Mouse (Mus musculus) midbrain, embryonic 14.5 days (tissue): ENCODE data around the gene Cend1. TPM values are rescaled to one million over a fixed set of nuclear protein-coding genes. Genes with fewer than 3 reads are reported as not detected.

Experiments used
- ATAC-seq: fragments of 200-750 bp; cut with Nextera tagmentation; 2 replicates; pipeline ENCODE4 v1.8.0; 2017; ENCODE audit warnings: moderate number of reproducible peaks, moderate library complexity; ENCODE audit not compliant: low FRiP score, low TSS enrichment
- DNase-seq: peaks from one replicate; pipeline ENCODE4 v3.0.0-alpha.2; 2015
- H3K27ac ChIP-seq: fragments of 300-500 bp; sonication (generic); replicated peaks from 2 replicates; pipeline ENCODE4 v1.5.1; 2014; ENCODE audit warnings: mild to moderate bottlenecking, low read depth, low read length, moderate library complexity
- H3K27me3 ChIP-seq: fragments of 300-500 bp; sonication (generic); 2 replicates; pipeline ENCODE4 v1.6.1; 2014; ENCODE audit warnings: low read length, control low read depth, mixed read lengths; ENCODE audit not compliant: control insufficient read depth, insufficient read depth
- H3K36me3 ChIP-seq: fragments of 300-500 bp; sonication (generic); 2 replicates; pipeline ENCODE4 v1.6.1; 2014; ENCODE audit warnings: low read length, control low read depth; ENCODE audit not compliant: control insufficient read depth, insufficient read depth
- H3K4me1 ChIP-seq: fragments of 300-500 bp; sonication (generic); 2 replicates; pipeline ENCODE4 v1.6.1; 2014; ENCODE audit warnings: mild to moderate bottlenecking, antibody characterized with exemption, low read length, control low read depth; ENCODE audit not compliant: control insufficient read depth, insufficient read depth
- H3K4me2 ChIP-seq: fragments of 300-500 bp; sonication (generic); 2 replicates; pipeline ENCODE4 v1.6.1; 2014; ENCODE audit warnings: mild to moderate bottlenecking, low read length, moderate library complexity
- H3K4me3 ChIP-seq: fragments of 300-500 bp; sonication (generic); replicated peaks from 2 replicates; pipeline ENCODE4 v1.5.1; 2014; ENCODE audit warnings: low read depth, low read length
- H3K9ac ChIP-seq: fragments of 300-500 bp; sonication (generic); replicated peaks from 2 replicates; pipeline ENCODE4 v1.6.1; 2014; ENCODE audit warnings: mild to moderate bottlenecking, low read length, moderate library complexity
- H3K9me3 ChIP-seq: fragments of 300-500 bp; sonication (generic); 2 replicates; pipeline ENCODE4 v1.6.1; 2016; ENCODE audit warnings: low read length, control low read depth, mixed read lengths; ENCODE audit not compliant: control insufficient read depth
- WGBS: fragments of 180-500 bp; shearing (Covaris S2); extraction: QIAGEN DNeasy Blood & Tissue Kit; methylation state at CpG from one replicate; pipeline ENCODE4 v1.1.7; 2014; 5-methylcytosine and 5-hydroxymethylcytosine counted together
- polyA plus RNA-seq: library from polyadenylated mRNA; unstranded; fragments of >200 nt; fragmentation: Nextera tagmentation; extraction: Ambion mirVana; gene quantifications from 2 replicates; pipeline ENCODE4 v1.2.1, GENCODE M21; 2014

Cend1 gene
- 25.7 and 79.2 TPM in 2 replicates for polyA plus RNA-seq

- peaks cover 21% of the 10 kb centered on the region for H3K4me1 ChIP-seq
- peak within 1 kb of the TSS; percentile 79 for H3K27ac ChIP-seq
- ATAC-seq: peak; percentile 80
- peak within 1 kb of the TSS; percentile 52 for H3K4me3 ChIP-seq
- peaks cover 42% of the 10 kb centered on the region for H3K36me3 ChIP-seq
- H3K27me3 ChIP-seq: no peaks in the 10 kb centered on the region
- peak; percentile 91 for DNase-seq
- peak within 1 kb of the TSS; percentile 81 for H3K9ac ChIP-seq
- peak within 1 kb of the TSS; percentile 90 for H3K4me2 ChIP-seq
- H3K9me3 ChIP-seq: no peaks in the 10 kb centered on the region
- WGBS: 3% methylated on average over 19 of the region's 19 CpGs
Observed at GRCm38 (mm10) chr7:141429310-141429709, at the start of gene Cend1. Gene Cend1 (minus strand): TSS chr7:141429491.

DNA sequence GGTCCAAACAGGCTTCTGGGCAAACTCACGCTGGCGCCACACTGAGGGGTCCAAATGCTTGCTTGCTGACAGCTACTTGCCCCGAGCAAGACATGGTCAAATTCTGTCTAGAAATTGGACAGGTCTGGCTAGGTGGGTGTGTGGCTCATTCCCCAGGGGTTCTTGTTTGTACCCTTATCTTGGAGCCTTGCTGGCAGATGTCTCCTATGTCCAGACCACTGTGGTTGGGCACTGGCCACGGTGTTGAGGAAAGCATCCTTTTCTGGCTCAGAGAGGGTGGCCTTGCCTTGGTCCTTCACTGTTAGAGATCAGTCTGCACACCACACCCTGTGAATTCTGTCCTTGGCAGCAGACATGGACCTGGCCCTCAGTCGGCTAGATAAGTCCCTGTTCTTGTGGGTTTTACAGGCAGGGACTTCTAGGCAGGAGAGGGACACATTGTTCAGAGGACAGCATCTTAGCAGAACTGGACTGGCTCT is 49.0 kb upstream of the Cend1 start:
- H3K36me3 ChIP-seq: no peaks in the 10 kb centered on the region
- H3K27ac ChIP-seq: no peak overlapping the region
- ATAC-seq (no peak), DNase-seq (no peak)
- H3K9ac ChIP-seq: no peak overlapping the region
- peaks cover 33% of the 10 kb centered on the region for H3K4me1 ChIP-seq
- no peak overlapping the region for H3K4me3 ChIP-seq
- peaks cover 10% of the 10 kb centered on the region for H3K27me3 ChIP-seq
- H3K4me2 ChIP-seq: no peak overlapping the region
- 78% methylated on average over 5 of the region's 5 CpGs for WGBS
- H3K9me3 ChIP-seq: no peaks in the 10 kb centered on the region

DNA sequence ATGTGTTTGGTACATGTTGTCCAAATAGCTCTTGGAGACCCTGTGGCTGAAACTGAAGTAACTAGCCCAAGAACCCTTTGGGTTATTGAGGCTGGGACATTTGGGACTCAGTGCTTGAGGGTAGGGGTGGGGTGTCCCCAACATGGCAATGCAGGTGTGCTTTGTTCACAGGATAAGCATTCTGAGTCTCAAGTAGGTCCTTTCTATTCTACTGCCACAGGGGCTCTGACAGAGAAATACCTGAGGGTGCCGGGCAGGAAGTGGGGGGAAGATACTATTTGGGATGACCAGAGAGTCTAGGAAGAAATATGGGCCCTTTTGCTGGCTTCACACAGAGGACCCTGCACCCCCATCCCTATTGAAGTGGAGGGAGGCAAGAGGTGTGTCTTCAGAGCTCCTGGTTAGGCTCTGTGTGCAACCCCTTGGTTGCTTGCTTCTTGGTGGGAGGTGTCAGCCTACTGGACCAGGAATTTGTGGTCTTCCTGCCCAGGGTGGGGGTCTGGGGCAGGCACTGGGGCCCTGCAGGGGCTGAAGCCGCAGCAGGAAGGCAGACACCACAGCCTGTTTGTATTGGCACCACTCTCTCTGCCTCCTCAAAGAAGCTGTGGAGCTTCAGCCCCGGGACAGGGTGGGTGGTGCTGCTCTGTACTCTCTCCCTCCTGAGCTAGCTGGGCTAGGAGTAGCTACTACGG is 48.4 kb upstream of the Cend1 start:
- H3K27me3 ChIP-seq: peaks cover 10% of the 10 kb centered on the region
- H3K4me2 ChIP-seq: no peak overlapping the region
- peaks cover 29% of the 10 kb centered on the region for H3K4me1 ChIP-seq
- no peak overlapping the region for H3K4me3 ChIP-seq
- no peak overlapping the region for H3K27ac ChIP-seq
- DNase-seq (no peak), ATAC-seq (no peak)
- no peak overlapping the region for H3K9ac ChIP-seq
- 74% methylated on average over 4 of the region's 4 CpGs for WGBS
- H3K36me3 ChIP-seq: peaks cover 2% of the 10 kb centered on the region
- no peaks in the 10 kb centered on the region for H3K9me3 ChIP-seq

GRCm38 (mm10) chr7:141476981-141477370 is 47.7 kb upstream of the Cend1 start:
- 25% methylated on average over 7 of the region's 7 CpGs for WGBS
- Histone ChIP-seq H3K4me1 (peaks cover 24% of the 10 kb centered on the region), H3K4me2 (peak overlapping the region; percentile 3; the same call in 1 of the 2 replicates), H3K4me3 (no peak overlapping the region), H3K36me3 (peaks cover 10% of the 10 kb centered on the region), H3K27me3 (peaks cover 10% of the 10 kb centered on the region), H3K9ac (no peak overlapping the region), H3K9me3 (no peaks in the 10 kb centered on the region), H3K27ac (no peak overlapping the region)
- ATAC-seq: no peak
- no peak for DNase-seq

GRCm38 (mm10) chr7:141476226-141476980 is 47.1 kb upstream of the Cend1 start:
- Histone ChIP-seq H3K36me3 (peaks cover 12% of the 10 kb centered on the region), H3K4me2 (peak overlapping the region; percentile 93), H3K27ac (no peak overlapping the region), H3K27me3 (peaks cover 10% of the 10 kb centered on the region), H3K9me3 (no peaks in the 10 kb centered on the region), H3K4me1 (peaks cover 19% of the 10 kb centered on the region), H3K4me3 (no peak overlapping the region), H3K9ac (no peak overlapping the region)
- ATAC-seq (no peak), DNase-seq (peak; percentile 33)
- WGBS: 9% methylated on average over 17 of the region's 17 CpGs

- H3K9me3 ChIP-seq: no peaks in the 10 kb centered on the region
- H3K4me3 ChIP-seq: peak overlapping the region; percentile 70
- DNase-seq (no peak), ATAC-seq (no peak)
- WGBS: 3% methylated on average over 12 of the region's 12 CpGs
- peak overlapping the region; percentile 93 for H3K4me2 ChIP-seq
- peaks cover 19% of the 10 kb centered on the region for H3K36me3 ChIP-seq
- no peak overlapping the region for H3K27ac ChIP-seq
- H3K27me3 ChIP-seq: peaks cover 10% of the 10 kb centered on the region
- H3K9ac ChIP-seq: peak overlapping the region; percentile 89; the same call in 1 of the 2 replicates
- H3K4me1 ChIP-seq: peaks cover 13% of the 10 kb centered on the region
Observed at GRCm38 (mm10) chr7:141475805-141476158, 46.5 kb upstream of the Cend1 start.

DNA sequence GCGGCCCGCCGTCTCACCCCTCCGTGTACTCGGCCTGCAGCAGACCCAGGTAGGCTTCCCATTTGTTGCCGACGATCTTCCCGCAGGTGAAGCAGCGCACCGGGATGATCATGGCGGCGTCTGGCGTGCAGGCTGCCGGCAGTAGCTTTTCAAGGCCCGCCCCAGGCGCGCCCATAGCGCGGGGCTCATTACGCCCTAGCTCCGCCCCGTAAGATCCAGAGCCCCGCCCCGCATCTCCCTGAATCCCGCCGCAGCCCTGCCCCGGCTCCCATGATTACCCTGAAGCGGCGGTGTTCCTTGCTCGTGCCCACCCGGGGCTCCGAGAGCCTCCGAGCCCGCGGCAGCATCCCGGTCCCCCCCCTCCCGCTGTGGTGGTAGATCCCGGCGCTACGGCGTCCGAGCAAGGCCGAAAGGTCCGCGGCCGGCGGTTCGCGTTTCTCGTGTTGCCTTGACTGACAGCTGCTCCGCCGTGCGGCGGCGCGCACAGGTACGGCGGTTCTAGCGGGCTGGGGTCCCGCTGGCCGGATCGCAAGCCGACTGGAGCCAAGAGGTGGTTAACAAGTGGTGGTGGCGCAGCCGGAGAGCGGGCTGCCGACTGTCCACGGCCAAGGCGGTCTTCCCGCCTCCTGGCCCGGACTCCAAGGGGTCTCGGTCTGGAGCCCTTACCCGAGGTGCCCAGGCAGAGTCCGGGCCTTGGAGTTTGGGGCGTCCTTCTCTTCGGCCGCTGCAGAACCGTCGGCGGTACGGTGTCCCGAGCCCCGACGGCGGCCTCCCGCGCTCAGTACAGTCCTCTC is 45.9 kb upstream of the Cend1 start, which contains the start of the genes Polr2l and Tspan4:
TSS of gene Polr2l (minus strand) at position 122 of the 794 bp plus-strand sequence.
TSS of gene Tspan4 (plus strand) at position 230 of the 794 bp plus-strand sequence.
- under 1% methylated on average over 87 of the region's 87 CpGs for whole genome bisulfite sequencing
- no peaks in the 10 kb centered on the region for H3K9me3 ChIP-seq
- peak within 1 kb of the TSS; percentile 93 for H3K4me2 ChIP-seq
- H3K27me3 ChIP-seq: peaks cover 10% of the 10 kb centered on the region
- peaks cover 24% of the 10 kb centered on the region for H3K36me3 ChIP-seq
- DNase-seq: peak; percentile 93
- peak; percentile 83 for ATAC-seq
- peak within 1 kb of the TSS; percentile 70 for H3K4me3 ChIP-seq
- peak within 1 kb of the TSS; percentile 92 for H3K27ac ChIP-seq
- peak within 1 kb of the TSS; percentile 89 for H3K9ac ChIP-seq
- H3K4me1 ChIP-seq: peaks cover 13% of the 10 kb centered on the region

DNA sequence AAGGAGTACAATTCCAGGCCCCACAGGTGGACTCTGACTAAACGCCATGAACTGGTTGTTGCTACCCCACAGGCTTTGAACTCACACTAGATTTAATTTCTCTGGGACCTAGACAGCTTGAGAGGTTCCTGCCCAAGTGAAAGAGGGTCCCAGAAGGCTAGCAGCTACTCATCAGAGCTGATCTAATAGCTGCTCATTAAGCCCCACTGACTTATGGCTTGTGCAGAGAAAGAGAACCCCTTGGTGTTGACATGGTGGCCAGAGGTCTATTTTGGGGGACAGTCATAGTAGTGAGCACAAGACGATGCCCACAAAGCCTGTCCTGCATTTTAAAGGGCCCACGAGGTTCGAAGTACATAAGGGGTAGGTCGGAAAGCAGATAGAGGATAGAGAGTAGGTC is 44.9 kb upstream of the Cend1 start:
- H3K4me1 ChIP-seq: peaks cover 22% of the 10 kb centered on the region
- DNase-seq: no peak
- ATAC-seq: no peak
- peak overlapping the region; percentile 70 for H3K4me3 ChIP-seq
- no peak overlapping the region for H3K27ac ChIP-seq
- H3K27me3 ChIP-seq: peaks cover 10% of the 10 kb centered on the region
- H3K9ac ChIP-seq: peak overlapping the region; percentile 89
- peak overlapping the region; percentile 93 for H3K4me2 ChIP-seq
- no peaks in the 10 kb centered on the region for H3K9me3 ChIP-seq
- 13% methylated on average over 5 of the region's 5 CpGs for WGBS
- H3K36me3 ChIP-seq: peaks cover 29% of the 10 kb centered on the region
